Mouse (Mus musculus) neural tube, embryonic 12.5 days (tissue): ENCODE data around the gene Atg2b. TPM values are rescaled to one million over a fixed set of nuclear protein-coding genes. Genes with fewer than 3 reads are reported as not detected.

Experiments
- ATAC-seq: fragments of 200-750 bp; cut with Nextera tagmentation; 2 replicates; pipeline ENCODE4 v1.8.0; 2017; ENCODE audit warnings: low read depth, mild to moderate bottlenecking, moderate TSS enrichment, moderate library complexity; ENCODE audit not compliant: low FRiP score
- H3K27ac ChIP-seq: fragments of 300-500 bp; sonication (generic); 2 replicates; pipeline ENCODE4 v1.5.1; 2016
- H3K27me3 ChIP-seq: fragments of 300-500 bp; sonication (generic); replicated peaks from 2 replicates; pipeline ENCODE4 v1.6.1; 2016; ENCODE audit warnings: mild to moderate bottlenecking
- H3K36me3 ChIP-seq: fragments of 300-500 bp; sonication (generic); 2 replicates; pipeline ENCODE4 v1.6.1; 2016; ENCODE audit warnings: mild to moderate bottlenecking
- H3K4me1 ChIP-seq: fragments of 300-500 bp; sonication (generic); 2 replicates; pipeline ENCODE4 v1.6.1; 2016
- H3K4me2 ChIP-seq: fragments of 300-500 bp; sonication (generic); replicated peaks from 2 replicates; pipeline ENCODE4 v1.6.1; 2016; ENCODE audit warnings: mild to moderate bottlenecking
- H3K4me3 ChIP-seq: fragments of 300-500 bp; sonication (generic); 2 replicates; pipeline ENCODE4 v1.5.1; 2016
- H3K9ac ChIP-seq: fragments of 300-500 bp; sonication (generic); 2 replicates; pipeline ENCODE4 v1.6.1; 2016; ENCODE audit warnings: mild to moderate bottlenecking
- H3K9me3 ChIP-seq: fragments of 300-500 bp; sonication (generic); 2 replicates; pipeline ENCODE4 v1.6.1; 2016; ENCODE audit warnings: mild to moderate bottlenecking
- WGBS: fragments of 180-500 bp; shearing (Covaris S2); methylation state at CpG from one replicate; pipeline ENCODE4 v1.1.7; 2016; 5-methylcytosine and 5-hydroxymethylcytosine counted together
- polyA plus RNA-seq: library from polyadenylated mRNA; unstranded; fragments of >200 nt; fragmentation: Nextera tagmentation; extraction: Ambion mirVana; gene quantifications from 2 replicates; pipeline ENCODE4 v1.2.1, GENCODE M21; 2016

Atg2b gene
- polyA plus RNA-seq, 1 experiment from 2014 or later = 18.1 TPM

- WGBS = 9% methylated on average over 22 of the region's 22 CpGs
- H3K27ac ChIP-seq = no peak within 1 kb of the TSS
- no peak within 1 kb of the TSS for H3K4me3 ChIP-seq
- peaks cover 10% of the 10 kb centered on the region; the same call in 1 of the 2 replicates for H3K4me1 ChIP-seq
- no peaks in the 10 kb centered on the region for H3K9me3 ChIP-seq
- ATAC-seq = peak; percentile 75
- peaks cover 15% of the 10 kb centered on the region for H3K36me3 ChIP-seq
- no peak within 1 kb of the TSS for H3K9ac ChIP-seq
- H3K27me3 ChIP-seq = no peaks in the 10 kb centered on the region
- peak within 1 kb of the TSS; percentile 45 for H3K4me2 ChIP-seq
These were observed 20.9 kb upstream of the Atg2b start, which contains the start of gene Ak7 for GRCm38 (mm10) chr12:105705799-105706487. TSS of gene Ak7 (plus strand) at chr12:105705976.

- peaks cover 30% of the 10 kb centered on the region for H3K36me3 ChIP-seq
- ATAC-seq = no peak
These were observed 15.4 kb upstream of the Atg2b start for GRCm38 (mm10) chr12:105700433-105700832.

GRCm38 (mm10) chr12:105697104-105697780 lies 12.2 kb upstream of the Atg2b start:
- H3K36me3 ChIP-seq = peaks cover 42% of the 10 kb centered on the region
- H3K27ac ChIP-seq = no peak overlapping the region
- no peaks in the 10 kb centered on the region for H3K27me3 ChIP-seq
- no peak for ATAC-seq
- H3K9me3 ChIP-seq = no peaks in the 10 kb centered on the region
- no peak overlapping the region for H3K4me2 ChIP-seq
- no peaks in the 10 kb centered on the region for H3K4me1 ChIP-seq
- H3K4me3 ChIP-seq = no peak overlapping the region
- no peak overlapping the region for H3K9ac ChIP-seq
- WGBS = 89% methylated on average over 8 of the region's 8 CpGs

More at GRCm38 (mm10) chr12:105700433-105700832, 15.4 kb upstream of the Atg2b start:
- 91% methylated on average over 12 of the region's 12 CpGs for WGBS
- H3K4me1 ChIP-seq = peaks cover 3% of the 10 kb centered on the region; the same call in 1 of the 2 replicates
- no peak overlapping the region for H3K4me3 ChIP-seq
- H3K27me3 ChIP-seq = no peaks in the 10 kb centered on the region
- H3K4me2 ChIP-seq = no peak overlapping the region
- no peak overlapping the region for H3K27ac ChIP-seq
- H3K9ac ChIP-seq = no peak overlapping the region
- H3K9me3 ChIP-seq = no peaks in the 10 kb centered on the region

DNA sequence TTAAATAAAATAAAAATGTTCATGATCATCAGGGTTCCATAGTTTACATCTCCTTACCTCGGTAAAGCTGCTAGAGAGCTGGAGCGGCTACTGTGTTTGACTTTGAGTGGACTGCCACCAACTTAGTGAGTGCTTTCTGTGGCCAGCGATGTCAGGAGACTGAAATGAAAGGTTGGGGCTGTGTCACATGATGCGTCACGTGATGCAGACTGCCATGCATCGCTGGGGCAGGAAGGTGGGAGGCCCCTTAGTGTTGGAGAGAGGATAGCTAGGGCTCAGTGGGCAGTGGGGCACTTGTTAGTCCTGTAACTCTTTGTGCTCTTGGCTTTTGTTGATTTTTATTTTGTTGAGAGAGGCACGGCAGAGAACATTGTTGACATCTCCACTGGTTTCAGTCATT lies 10.8 kb upstream of the Atg2b start:
- 81% methylated on average over 7 of the region's 7 CpGs for WGBS
- H3K27me3 ChIP-seq = no peaks in the 10 kb centered on the region
- no peak overlapping the region for H3K4me2 ChIP-seq
- no peaks in the 10 kb centered on the region for H3K9me3 ChIP-seq
- H3K4me3 ChIP-seq = no peak overlapping the region
- peaks cover 39% of the 10 kb centered on the region for H3K36me3 ChIP-seq
- ATAC-seq = no peak
- no peak overlapping the region for H3K27ac ChIP-seq
- no peaks in the 10 kb centered on the region for H3K4me1 ChIP-seq
- H3K9ac ChIP-seq = no peak overlapping the region

DNA sequence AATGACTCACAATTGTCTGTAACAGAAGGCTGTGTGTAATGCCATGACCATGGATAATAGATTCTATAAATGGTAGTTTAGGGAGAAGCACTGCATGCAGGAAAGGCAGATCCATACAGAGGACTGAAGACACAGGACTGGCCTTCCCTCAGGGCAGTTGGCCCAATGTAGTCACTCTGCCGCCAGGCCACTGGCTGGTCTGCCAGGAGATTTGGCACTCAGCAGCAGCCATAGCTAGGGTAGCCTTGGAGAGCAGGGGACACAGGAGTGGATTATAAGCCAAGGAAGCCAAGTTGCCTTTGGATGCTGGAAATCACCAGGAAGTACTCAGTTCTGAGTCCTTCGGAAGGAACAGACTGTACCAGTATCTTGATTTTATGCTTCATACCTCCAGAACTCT lies 9.0 kb upstream of the Atg2b start:
- no peak overlapping the region for H3K4me3 ChIP-seq
- no peaks in the 10 kb centered on the region for H3K27me3 ChIP-seq
- no peak overlapping the region for H3K9ac ChIP-seq
- no peak for ATAC-seq
- H3K4me2 ChIP-seq = no peak overlapping the region
- no peak overlapping the region for H3K27ac ChIP-seq
- H3K4me1 ChIP-seq = no peaks in the 10 kb centered on the region
- 95% methylated on average over 2 of the region's 2 CpGs for WGBS
- H3K9me3 ChIP-seq = no peaks in the 10 kb centered on the region
- peaks cover 44% of the 10 kb centered on the region for H3K36me3 ChIP-seq

GRCm38 (mm10) chr12:105689435-105689834 lies 4.4 kb upstream of the Atg2b start:
- H3K27ac ChIP-seq = no peak overlapping the region
- H3K9ac ChIP-seq = no peak overlapping the region
- 93% methylated on average over 13 of the region's 13 CpGs for WGBS
- no peaks in the 10 kb centered on the region for H3K9me3 ChIP-seq
- H3K4me3 ChIP-seq = no peak overlapping the region
- H3K4me2 ChIP-seq = no peak overlapping the region
- peaks cover 13% of the 10 kb centered on the region for H3K4me1 ChIP-seq
- peaks cover 41% of the 10 kb centered on the region for H3K36me3 ChIP-seq
- ATAC-seq = no peak
- no peaks in the 10 kb centered on the region for H3K27me3 ChIP-seq

- no peak for ATAC-seq
- Histone ChIP-seq H3K4me1 (peaks cover 19% of the 10 kb centered on the region), H3K9ac (no peak overlapping the region), H3K4me3 (no peak overlapping the region), H3K36me3 (peaks cover 33% of the 10 kb centered on the region), H3K4me2 (no peak overlapping the region), H3K27ac (no peak overlapping the region), H3K9me3 (no peaks in the 10 kb centered on the region), H3K27me3 (no peaks in the 10 kb centered on the region)
- WGBS = 87% methylated on average over 4 of the region's 4 CpGs
These were observed 3.5 kb upstream of the Atg2b start for GRCm38 (mm10) chr12:105688546-105688945.

GRCm38 (mm10) chr12:105687416-105687815 lies 2.4 kb upstream of the Atg2b start:
- peaks cover 24% of the 10 kb centered on the region for H3K36me3 ChIP-seq
- H3K4me2 ChIP-seq = no peak overlapping the region
- H3K4me1 ChIP-seq = peaks cover 25% of the 10 kb centered on the region
- H3K4me3 ChIP-seq = no peak overlapping the region
- 92% methylated on average over 4 of the region's 4 CpGs for WGBS
- ATAC-seq = no peak
- H3K27me3 ChIP-seq = no peaks in the 10 kb centered on the region
- no peak overlapping the region for H3K27ac ChIP-seq
- H3K9ac ChIP-seq = no peak overlapping the region
- H3K9me3 ChIP-seq = no peaks in the 10 kb centered on the region

DNA sequence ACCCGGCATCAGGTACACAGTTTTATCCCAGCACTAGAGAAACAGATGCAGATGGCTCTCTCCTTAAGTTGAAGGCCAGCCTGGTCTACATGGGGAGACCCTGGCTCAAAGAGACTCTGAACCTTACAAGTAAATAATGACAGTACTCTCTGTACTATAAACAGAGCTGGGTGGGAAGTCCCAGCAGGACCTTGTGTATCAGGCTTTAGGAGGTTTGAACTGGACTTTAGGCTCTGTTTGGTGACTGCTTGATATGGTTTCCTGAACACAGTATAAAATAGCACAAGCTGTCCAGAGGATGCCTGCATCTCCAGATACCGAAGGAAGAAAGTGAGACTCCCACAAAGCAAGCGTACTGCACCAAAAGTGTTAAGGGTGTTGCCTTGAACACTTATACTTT lies 1.8 kb upstream of the Atg2b start:
- Histone ChIP-seq H3K9ac (0 out of 2 replicates have a peak overlapping the region, but pooled peaks have one; percentile 90), H3K4me1 (peaks cover 28% of the 10 kb centered on the region), H3K27ac (no peak overlapping the region), H3K9me3 (no peaks in the 10 kb centered on the region), H3K4me2 (peak overlapping the region; percentile 86), H3K36me3 (peaks cover 20% of the 10 kb centered on the region), H3K27me3 (no peaks in the 10 kb centered on the region), H3K4me3 (no peak overlapping the region)
- 89% methylated on average over 3 of the region's 3 CpGs for WGBS
- no peak for ATAC-seq

GRCm38 (mm10) chr12:105683933-105684901 lies 794 bp downstream of the Atg2b start, which contains the start of gene Gskip:
TSS of gene Gskip (plus strand) at chr12:105684829.
- Histone ChIP-seq H3K4me2 (peak within 1 kb of the TSS; percentile 86), H3K27ac (peak within 1 kb of the TSS; percentile 82), H3K36me3 (peaks cover 2% of the 10 kb centered on the region; the same call in 1 of the 2 replicates), H3K27me3 (no peaks in the 10 kb centered on the region), H3K4me1 (peaks cover 28% of the 10 kb centered on the region), H3K4me3 (peak within 1 kb of the TSS; percentile 94), H3K9me3 (no peaks in the 10 kb centered on the region), H3K9ac (peak within 1 kb of the TSS; percentile 90)
- 1% methylated on average over 41 of the region's 41 CpGs for WGBS
- ATAC-seq = peak; percentile 55

DNA sequence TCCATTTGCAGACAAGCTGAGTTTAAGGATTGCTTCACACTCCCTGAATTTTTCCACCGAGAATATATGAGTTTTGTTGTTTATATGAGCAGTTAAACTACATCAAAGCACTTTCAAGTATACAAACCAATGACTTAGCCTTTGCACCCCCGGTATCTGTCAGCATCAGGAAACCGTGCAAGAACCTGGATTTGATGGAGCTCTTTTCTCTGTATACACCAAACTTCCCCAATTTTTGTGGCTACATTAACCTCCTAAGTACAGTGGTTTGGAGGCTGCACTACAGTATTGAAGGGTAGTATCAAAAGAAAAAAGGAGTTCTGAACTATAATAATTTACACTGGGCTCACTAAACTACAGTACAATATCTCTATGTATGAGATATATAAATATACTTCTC lies 6.2 kb downstream of the Atg2b start:
- Histone ChIP-seq H3K4me1 (peaks cover 11% of the 10 kb centered on the region), H3K9me3 (no peaks in the 10 kb centered on the region), H3K27me3 (no peaks in the 10 kb centered on the region), H3K36me3 (peaks cover 13% of the 10 kb centered on the region), H3K9ac (no peak overlapping the region), H3K4me2 (no peak overlapping the region), H3K27ac (no peak overlapping the region), H3K4me3 (no peak overlapping the region)
- 95% methylated on average over 3 of the region's 3 CpGs for WGBS
- ATAC-seq = no peak

DNA sequence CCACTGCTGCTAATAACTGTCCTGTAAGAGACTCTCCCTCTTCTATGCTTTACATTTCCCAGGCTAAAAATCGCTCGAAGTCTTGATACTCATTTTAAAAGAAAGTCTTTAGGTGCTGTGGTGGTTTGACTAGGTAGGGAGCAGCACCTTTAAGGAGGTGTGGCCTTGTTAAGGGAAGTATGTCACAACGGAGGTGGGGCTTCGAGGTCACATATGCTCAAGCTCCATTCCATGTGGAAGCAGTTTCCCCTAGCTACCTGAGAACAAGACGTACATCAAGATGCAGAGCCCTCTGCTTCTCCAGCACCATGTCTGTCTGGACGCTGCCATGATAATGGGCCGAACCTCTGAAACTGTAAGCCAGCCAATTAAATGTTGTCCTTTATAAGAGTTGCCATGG lies 6.8 kb downstream of the Atg2b start:
- no peaks in the 10 kb centered on the region for H3K9me3 ChIP-seq
- no peak overlapping the region for H3K4me2 ChIP-seq
- peaks cover 6% of the 10 kb centered on the region; the same call in 1 of the 2 replicates for H3K4me1 ChIP-seq
- no peak overlapping the region for H3K27ac ChIP-seq
- ATAC-seq = no peak
- H3K4me3 ChIP-seq = no peak overlapping the region
- H3K27me3 ChIP-seq = no peaks in the 10 kb centered on the region
- WGBS = 95% methylated on average over 7 of the region's 7 CpGs
- peaks cover 19% of the 10 kb centered on the region for H3K36me3 ChIP-seq
- no peak overlapping the region for H3K9ac ChIP-seq
